ENCODE assay signal across 33 mouse cellular contexts in the genomic region with DNA sequence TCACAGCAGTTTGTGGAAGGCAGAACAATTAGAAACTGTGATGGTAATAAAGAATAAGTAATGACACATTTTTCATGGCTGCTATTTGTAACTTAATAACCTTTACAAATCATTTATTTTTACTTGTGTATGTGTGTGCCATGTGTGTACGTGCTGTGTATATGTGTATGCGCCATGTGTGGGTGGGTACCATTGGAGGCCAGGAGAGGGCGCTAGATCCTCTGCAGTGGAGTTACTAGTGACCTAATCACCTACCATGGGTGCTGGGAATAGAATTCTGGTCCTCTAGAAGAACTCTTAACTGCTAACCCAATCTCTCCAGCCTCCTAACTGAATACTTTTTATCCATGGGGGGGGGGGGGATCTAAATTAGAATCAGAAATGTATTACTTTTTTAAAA. TPM values are rescaled to one million over a fixed set of nuclear protein-coding genes. Genes with fewer than 3 reads are reported as not detected.
DNase-seq lines count a peak whose midpoint lies in the region; ATAC-seq and TF ChIP-seq lines count a peak whose summit lies in the region.
"Had no signal": no experiment of that assay in that cellular context is flagged by ENCODE, and none has a peak within 500 bp of the region (broad histone marks: within the 10 kb centered on the region; RNA-seq: fewer than 3 reads in every experiment).

No protein-coding gene starts in this region.

- CTCF ChIA-PET in Patski (lab: Charles Lee) = no interaction called here

- no peak overlapping the region for H3K27ac ChIP-seq in thymus, adult 2 months (ENCODE audit: control insufficient read depth, insufficient read depth, low read length)
- H3K27ac ChIP-seq: embryonic facial prominence, embryonic 12.5 days; embryonic facial prominence, embryonic 15.5 days; heart, embryonic 15.5 days; hindbrain, embryonic 14.5 days; hindbrain, postnatal 0 days had no signal

- ATAC-seq in Patski = no peak
- ATAC-seq: forebrain, embryonic 14.5 days; forebrain, postnatal 0 days; hindbrain, postnatal 0 days; inflammation-experienced regulatory T-cells, adult 6 months; intestine, embryonic 16.5 days had no signal

- POLR2A ChIA-PET in Patski (lab: Charles Lee) = no interaction called here

- H3K36me3 ChIP-seq in E14TG2a.4 (ENCODE audit: insufficient read depth, low read length) = no peaks in the 10 kb centered on the region
- H3K36me3 ChIP-seq in thymus, adult 2 months (ENCODE audit: control insufficient read depth, insufficient read depth, low read length) = no peaks in the 10 kb centered on the region
- H3K36me3 ChIP-seq: embryonic facial prominence, embryonic 12.5 days; embryonic facial prominence, embryonic 15.5 days; heart, embryonic 12.5 days; heart, embryonic 15.5 days had no signal

- H3K27me3 ChIP-seq in E14TG2a.4 (ENCODE audit: insufficient read depth, low read length) = no peaks in the 10 kb centered on the region
- peaks cover 4% of the 10 kb centered on the region for H3K27me3 ChIP-seq in Patski
- H3K27me3 ChIP-seq in thymus, adult 2 months (ENCODE audit: control insufficient read depth, insufficient read depth, low read length) = no peaks in the 10 kb centered on the region
- H3K27me3 ChIP-seq: embryonic facial prominence, embryonic 12.5 days; embryonic facial prominence, embryonic 15.5 days; heart, embryonic 12.5 days; heart, embryonic 15.5 days had no signal

- no peak for TF ChIP-seq POLR2A in brain, embryonic 14.5 days (IDR thresholded peaks at IDR 0.05; ENCODE audit: borderline replicate concordance, extremely low read depth, insufficient read depth, insufficient read length, poor library complexity, severe bottlenecking)
- TF ChIP-seq POLR2A in thymus, adult 2 months (IDR thresholded peaks at IDR 0.05; ENCODE audit: control insufficient read depth, extremely low read depth, insufficient read depth, low read length, poor library complexity) = no peak

- H3K9me3 ChIP-seq in E14TG2a.4 (ENCODE audit: low read length) = peaks cover 6% of the 10 kb centered on the region; the same call in 1 of the 2 replicates
- H3K9me3 ChIP-seq: embryonic facial prominence, embryonic 12.5 days; embryonic facial prominence, embryonic 15.5 days; heart, embryonic 15.5 days had no signal

- no peak overlapping the region for H3K4me3 ChIP-seq in E14TG2a.4 (replicated peaks; ENCODE audit: low read length)
- H3K4me3 ChIP-seq in thymus, adult 2 months (ENCODE audit: control insufficient read depth, insufficient read depth, low read length) = no peak overlapping the region
- H3K4me3 ChIP-seq: embryonic facial prominence, embryonic 12.5 days; embryonic facial prominence, embryonic 15.5 days; heart, embryonic 12.5 days; heart, embryonic 15.5 days had no signal

- in situ Hi-C loops in Patski (cut with MboI; ENCODE audit: low pct_unique_long_range_greater_than_20kb) = no loop called here

- peak; percentile 30 for TF ChIP-seq CTCF in E14TG2a.4 (conservative IDR thresholded peaks at IDR 0.05; ENCODE audit: low read length)
- peak; percentile 11 for TF ChIP-seq CTCF in Patski (IDR thresholded peaks at IDR 0.05)
- peak; percentile 5; the same call in 1 of the 2 replicates for TF ChIP-seq CTCF in brain, embryonic 14.5 days (IDR thresholded peaks at IDR 0.05; ENCODE audit: borderline replicate concordance, extremely low read depth, insufficient read depth, insufficient read length)
- no peak for TF ChIP-seq CTCF in thymus, adult 2 months (IDR thresholded peaks at IDR 0.05; ENCODE audit: borderline replicate concordance, control insufficient read depth, extremely low read depth, insufficient read depth, low read length, poor library complexity)

- WGBS in thymus, adult 2 months = 87% methylated on average over 3 of the region's 3 CpGs

- H3K4me1 ChIP-seq in E14TG2a.4 (replicated peaks; ENCODE audit: low read depth, low read length) = peaks cover 30% of the 10 kb centered on the region
- no peaks in the 10 kb centered on the region for H3K4me1 ChIP-seq in thymus, adult 2 months (replicated peaks; ENCODE audit: control insufficient read depth, insufficient read depth, low read length)
- H3K4me1 ChIP-seq: embryonic facial prominence, embryonic 12.5 days; embryonic facial prominence, embryonic 15.5 days; heart, embryonic 12.5 days; heart, embryonic 15.5 days had no signal

- intact Hi-C loops in heart, postnatal 14 days (cut with DNase I) = no loop called here

- DNase-seq in heart, adult 11 months = peak; percentile 44
- no peak for DNase-seq in heart, postnatal 14 days
- DNase-seq in Patski (ENCODE audit: low read depth, low spot score) = no peak
- no peak for DNase-seq in brain, embryonic 14.5 days (ENCODE audit: low read depth)
- DNase-seq in ovary, postnatal 10 days (ENCODE audit: low spot score) = no peak
- DNase-seq in thymus, adult 2 months = no peak
- DNase-seq in left cerebral cortex, adult 18-20 months (ENCODE audit: low spot score in 2 of 2) = no peak
- DNase-seq: adrenal gland, adult 2 months; adrenal gland, postnatal 14 days; cerebellum, adult 11 months; cerebellum, adult 2 months; cerebellum, adult 9-11 months; cerebellum, postnatal 25 days; forebrain, postnatal 0 days; gastrocnemius, postnatal 10 days; gastrocnemius, postnatal 36 days; heart, postnatal 10 days; heart, postnatal 4 days had no signal

RNA-seq across cellular contexts. Expression of a gene that starts 23.7 kb away (rescaled TPM):
- not detected for total RNA-seq in heart, postnatal 14 days (2021)
- not detected for polyA plus RNA-seq in Patski (2021)
- not detected in 2 replicates for polyA plus RNA-seq in brain, embryonic 14.5 days (2012; rRNA removed)
- 0.26 TPM in 1 of 2 replicates, not detected in the other for polyA plus RNA-seq in thymus, adult 2 months (2012; rRNA removed)
- not detected for total RNA-seq in left cerebral cortex, adult 18-20 months (2021)
- total RNA-seq: adrenal gland, adult 2 months; adrenal gland, postnatal 14 days; adrenal gland, postnatal 4 days; common myeloid progenitor, adult 5-6 weeks; forebrain, postnatal 0 days; gastrocnemius, postnatal 10 days; gastrocnemius, postnatal 36 days; heart, adult 18-20 months; heart, postnatal 10 days; heart, postnatal 4 days; hindbrain, postnatal 0 days had no signal
- polyA plus RNA-seq: adrenal gland, adult 2 months; cerebellum, adult 2 months; embryonic facial prominence, embryonic 12.5 days; embryonic facial prominence, embryonic 15.5 days; forebrain, embryonic 11.5 days; forebrain, embryonic 14.5 days; forebrain, postnatal 0 days; heart, embryonic 12.5 days; heart, embryonic 15.5 days; hindbrain, embryonic 11.5 days; hindbrain, embryonic 14.5 days; hindbrain, postnatal 0 days; inflammation-experienced regulatory T-cells, adult 6 months; intestine, embryonic 16.5 days had no signal

RNA-seq across cellular contexts. Expression of a gene that starts 40.0 kb away (rescaled TPM):
- not detected for total RNA-seq in heart, postnatal 14 days (2021)
- polyA plus RNA-seq in Patski (2021) = not detected
- polyA plus RNA-seq in brain, embryonic 14.5 days (2012; rRNA removed) = not detected in 2 replicates
- polyA plus RNA-seq in thymus, adult 2 months (2012; rRNA removed) = 0.43 and 0.53 TPM in 2 replicates
- total RNA-seq in left cerebral cortex, adult 18-20 months (2021) = not detected
- total RNA-seq: adrenal gland, adult 2 months; adrenal gland, postnatal 14 days; adrenal gland, postnatal 4 days; forebrain, postnatal 0 days; gastrocnemius, postnatal 10 days; gastrocnemius, postnatal 36 days; heart, adult 18-20 months; heart, postnatal 10 days; heart, postnatal 4 days had no signal
- polyA plus RNA-seq: embryonic facial prominence, embryonic 12.5 days; forebrain, embryonic 14.5 days; forebrain, postnatal 0 days; hindbrain, embryonic 14.5 days; inflammation-experienced regulatory T-cells, adult 6 months had no signal

RNA-seq across cellular contexts. Expression of a gene that starts 47.7 kb away (rescaled TPM):
- total RNA-seq in heart, postnatal 14 days (2021) = 1 to 10 TPM; 3.9 to 4.8 TPM
- polyA plus RNA-seq in Patski (2021) = 0.04 TPM
- 1.9 and 3.5 TPM in 2 replicates for polyA plus RNA-seq in brain, embryonic 14.5 days (2012; rRNA removed)
- 34.9 and 48.1 TPM in 2 replicates for polyA plus RNA-seq in thymus, adult 2 months (2012; rRNA removed)
- total RNA-seq in left cerebral cortex, adult 18-20 months (2021) = 1 to 10 TPM; 1.2 to 1.7 TPM

RNA-seq across cellular contexts. Expression of a gene that starts 57.4 kb away (rescaled TPM):
- total RNA-seq in heart, postnatal 14 days (2021) = not detected
- polyA plus RNA-seq in Patski (2021) = 0.26 TPM
- 0.22 and 0.23 TPM in 2 replicates for polyA plus RNA-seq in brain, embryonic 14.5 days (2012; rRNA removed)
- 0.08 TPM in 1 of 2 replicates, not detected in the other for polyA plus RNA-seq in thymus, adult 2 months (2012; rRNA removed)
- not detected for total RNA-seq in left cerebral cortex, adult 18-20 months (2021)
- total RNA-seq: adrenal gland, adult 2 months; adrenal gland, postnatal 14 days; adrenal gland, postnatal 4 days; common myeloid progenitor, adult 5-6 weeks; forebrain, postnatal 0 days; gastrocnemius, postnatal 10 days; gastrocnemius, postnatal 36 days; heart, adult 18-20 months; heart, postnatal 10 days; hindbrain, postnatal 0 days had no signal
- polyA plus RNA-seq: adrenal gland, adult 2 months had no signal
